Mouse (Mus musculus): ENCODE measurements at regions not wholly inside any gene's neighbourhood (a gene's known extent, or its start where the extent isn't known, plus 50 kb on each side); places are given as distances from the start of the nearest gene placed in this dataset.

- TF ChIP-seq CTCF (IDR thresholded peaks at IDR 0.05): no peak
- TF ChIP-seq EP300 (IDR thresholded peaks at IDR 0.05): no peak
Measured at GRCm38 (mm10) chr3:60771866-60772265, 230.7 kb upstream of the P2ry1 start.
